8 mouse cellular contexts compared by ENCODE assay signal in the genomic region with DNA sequence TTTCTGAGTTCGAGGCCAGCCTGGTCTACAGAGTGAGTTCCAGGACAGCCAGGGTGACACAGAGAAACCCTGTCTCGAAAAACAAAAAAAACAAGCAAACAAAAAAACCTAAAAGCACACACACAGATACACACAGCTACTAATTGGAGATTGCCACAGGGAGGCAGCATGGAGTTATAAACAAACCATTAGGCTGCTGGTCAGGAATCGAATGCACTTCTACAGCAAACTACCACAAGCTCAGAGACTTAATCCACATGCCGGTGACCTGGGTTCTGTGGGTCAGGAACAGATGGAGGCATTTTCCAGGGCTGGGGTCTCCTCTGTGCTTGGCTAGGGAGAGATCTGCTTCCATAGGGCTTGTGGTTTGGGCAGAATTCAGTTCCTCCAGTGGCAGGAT. TPM values are rescaled to one million over a fixed set of nuclear protein-coding genes. Genes with fewer than 3 reads are reported as not detected.
DNase-seq lines count a peak whose midpoint lies in the region; ATAC-seq and TF ChIP-seq lines count a peak whose summit lies in the region.

No protein-coding gene starts in this region.

- TF ChIP-seq CTCF in gastrocnemius, adult 2 months (IDR thresholded peaks at IDR 0.05): peak; percentile 62
- peak; percentile 69 for TF ChIP-seq CTCF in heart, postnatal 0 days (IDR thresholded peaks at IDR 0.05; ENCODE audit: low read depth)

- no peak overlapping the region for H3K9ac ChIP-seq in heart, postnatal 0 days (replicated peaks; ENCODE audit: low read depth, low read length)

- no peaks in the 10 kb centered on the region for H3K36me3 ChIP-seq in heart, postnatal 0 days (replicated peaks; ENCODE audit: control insufficient read depth, insufficient read depth, low read length)

- peaks cover 15% of the 10 kb centered on the region; the same call in 1 of the 2 replicates for H3K4me1 ChIP-seq in heart, postnatal 0 days (ENCODE audit: control insufficient read depth, insufficient read depth)

- no peak overlapping the region for H3K4me3 ChIP-seq in gastrocnemius, adult 2 months
- H3K4me3 ChIP-seq in heart, postnatal 0 days (ENCODE audit: low read depth, low read length): no peak overlapping the region

- intact Hi-C loops in gastrocnemius, adult 2 months (cut with DNase I): loop anchor here (5.0 kb wide), 3 partner anchors 85 to 295 kb away; no protein-coding TSS in a partner anchor

- no peak overlapping the region for H3K4me2 ChIP-seq in heart, postnatal 0 days (ENCODE audit: low read depth, low read length)

- H3K27me3 ChIP-seq in heart, postnatal 0 days (ENCODE audit: control insufficient read depth, insufficient read depth, low read length): no peaks in the 10 kb centered on the region

- ATAC-seq in heart, postnatal 0 days (ENCODE audit: insufficient read depth, low read depth): 0 out of 2 replicates have a peak, but pooled peaks have one; percentile 47

- DNase-seq in gastrocnemius, adult 2 months: peak; percentile 39
- no peak for DNase-seq in gastrocnemius, postnatal 4 days (ENCODE audit: low spot score in 2 of 2)
- DNase-seq in right cerebral cortex, adult 2 months (ENCODE audit: low spot score in 2 of 2): peak; percentile 59 to 61
- no peak for DNase-seq in right cerebral cortex, postnatal 14 days
- no peak for DNase-seq in heart, postnatal 0 days (ENCODE audit: low spot score)
- peak; percentile 53 for DNase-seq in lung, postnatal 14 days
- no peak for DNase-seq in thymus, postnatal 10 days (ENCODE audit: low spot score in 2 of 2)
- no peak for DNase-seq in thymus, postnatal 0 days (ENCODE audit: low spot score)

- 25% methylated on average over 4 of the region's 4 CpGs for WGBS in heart, postnatal 0 days

- TF ChIP-seq EP300 in heart, postnatal 0 days (IDR thresholded peaks at IDR 0.05; ENCODE audit: low read depth): no peak

- H3K27ac ChIP-seq in gastrocnemius, adult 2 months: no peak overlapping the region
- no peak overlapping the region for H3K27ac ChIP-seq in heart, postnatal 0 days (ENCODE audit: low read depth)

- no peaks in the 10 kb centered on the region for H3K9me3 ChIP-seq in heart, postnatal 0 days (replicated peaks; ENCODE audit: control insufficient read depth, low read length)

RNA-seq across cellular contexts. Expression of gene Scmh1, which starts 17.6 kb away (rescaled TPM):
- 10 to 100 TPM; 46.3 to 52.4 TPM for total RNA-seq in gastrocnemius, adult 2 months (2021)
- 10 to 100 TPM; 45.8 to 51.2 TPM for total RNA-seq in gastrocnemius, postnatal 4 days (2021)
- total RNA-seq in heart, postnatal 0 days (2014; rRNA removed; ENCODE audit: low replicate concordance): 26.8 and 28.3 TPM in 2 replicates
- 49.8 and 51.5 TPM in 2 replicates for polyA plus RNA-seq in heart, postnatal 0 days (2015; fragmentation: Nextera tagmentation; extraction: Ambion mirVana)
- polyA plus RNA-seq in thymus, postnatal 0 days (2015; fragmentation: Nextera tagmentation; extraction: Ambion mirVana): 31.8 and 34.4 TPM in 2 replicates

Comparison
In these comparisons a context has a peak if more than half of its experiments do, and no peak if none do; other contexts are left out.
1. DNase-seq: peak in gastrocnemius, adult 2 months (single experiment), right cerebral cortex, adult 2 months (2 of 2) and lung, postnatal 14 days (single experiment); none in gastrocnemius, postnatal 4 days (0 of 2), right cerebral cortex, postnatal 14 days (single experiment), heart, postnatal 0 days (single experiment), thymus, postnatal 10 days (0 of 2) and thymus, postnatal 0 days (single experiment).